Mouse (Mus musculus): ENCODE measurements around the gene Hdgfl3. TPM values are rescaled to one million over a fixed set of nuclear protein-coding genes. Genes with fewer than 3 reads are reported as not detected.

The Hdgfl3 gene
- total and polyA plus RNA-seq, 3 experiments = 0.04 TPM; not detected in 2

- Histone ChIP-seq H3K4me2 (ENCODE audit: insufficient read depth, low read depth, poor library complexity, severe bottlenecking) (no peak overlapping the region), H3K27ac (ENCODE audit: insufficient read depth, low read depth) (no peak overlapping the region), H3K4me3 (replicated peaks in 1 of 3; ENCODE audit: low read depth in 2 of 3, low read length in 2 of 3, poor library complexity in 1 of 3) (no peak overlapping the region), H3K4me1 (ENCODE audit: control insufficient read depth in 1 of 2, insufficient read depth in 2 of 2) (no peaks in the 10 kb centered on the region), H3K9ac (ENCODE audit: insufficient read depth, low read depth) (no peak overlapping the region), H3K27me3 (replicated peaks) (no peaks in the 10 kb centered on the region), H3K36me3 (replicated peaks in 1 of 2; ENCODE audit: control insufficient read depth in 1 of 2, insufficient read depth in 1 of 2, low read length in 1 of 2) (no peaks in the 10 kb centered on the region), H3K79me2 (replicated peaks; ENCODE audit: control insufficient read depth, extremely low read depth, insufficient read depth, poor library complexity, severe bottlenecking) (no peaks in the 10 kb centered on the region), H3K9me3 (replicated peaks; ENCODE audit: low read length) (no peaks in the 10 kb centered on the region)
- in situ Hi-C loops (cut with MboI; ENCODE audit: low pct_ligation_motif_present, low pct_unique_long_range_greater_than_20kb, low sequenced_read_pairs) = no loop called here
- DNase-seq (ENCODE audit: extremely low read depth) = no peak
- TF ChIP-seq E2F4 (IDR thresholded peaks at IDR 0.05; ENCODE audit: insufficient replicate concordance, low read depth, low read length) (no peak), USF2 (conservative IDR thresholded peaks at IDR 0.05; ENCODE audit: low read depth, low read length) (no peak), MYC (IDR thresholded peaks at IDR 0.05; ENCODE audit: low read depth, low read length) (no peak), HCFC1 (IDR thresholded peaks at IDR 0.05; ENCODE audit: low read depth, low read length) (no peak), TBP (conservative IDR thresholded peaks at IDR 0.05; ENCODE audit: low read depth, low read length) (no peak), MEF2A (IDR thresholded peaks at IDR 0.05; ENCODE audit: borderline replicate concordance, low read depth, low read length) (no peak), NRF1 (IDR thresholded peaks at IDR 0.05; ENCODE audit: low read depth, low read length) (no peak), USF1 (IDR thresholded peaks at IDR 0.05; ENCODE audit: low read depth, low read length) (no peak), RCOR1 (conservative IDR thresholded peaks at IDR 0.05; ENCODE audit: low read depth, low read length) (no peak)
- dilution Hi-C loops (cut with MboI; ENCODE audit: extremely low pct_ligation_motif_present, extremely low pct_unique_long_range_greater_than_20kb, low sequenced_read_pairs) = no loop called here
Observed at GRCm38 (mm10) chr7:81978304-81978703, 44.0 kb upstream of the Hdgfl3 start.

DNA sequence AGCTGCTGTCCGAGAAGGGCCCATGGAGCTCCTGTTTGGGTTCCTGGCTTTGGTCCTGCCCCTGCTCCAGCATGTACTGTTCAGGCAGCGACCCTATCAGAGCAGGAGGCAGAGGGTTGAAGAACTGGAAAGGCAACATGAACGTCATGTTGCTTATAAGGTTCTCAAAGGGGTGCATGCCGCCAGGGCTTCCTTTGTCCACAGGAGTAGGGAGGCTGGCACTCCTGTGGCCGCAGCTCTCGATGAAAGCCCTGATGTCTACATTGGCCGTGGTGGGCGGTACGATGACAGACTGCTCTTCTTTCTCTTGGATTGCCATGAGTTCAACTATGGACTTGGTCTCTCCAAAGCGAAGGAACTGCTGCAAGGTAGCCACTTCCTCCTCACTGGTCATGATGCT lies 40.3 kb upstream of the Hdgfl3 start:
- Histone ChIP-seq H3K4me3 (replicated peaks in 1 of 3; ENCODE audit: low read depth in 2 of 3, low read length in 2 of 3, poor library complexity in 1 of 3) (no peak overlapping the region), H3K27me3 (replicated peaks) (peaks cover 2% of the 10 kb centered on the region), H3K27ac (ENCODE audit: insufficient read depth, low read depth) (no peak overlapping the region), H3K4me1 (ENCODE audit: control insufficient read depth in 1 of 2, insufficient read depth in 2 of 2) (no peaks in the 10 kb centered on the region), H3K9ac (ENCODE audit: insufficient read depth, low read depth) (no peak overlapping the region), H3K36me3 (replicated peaks in 1 of 2; ENCODE audit: control insufficient read depth in 1 of 2, insufficient read depth in 1 of 2, low read length in 1 of 2) (no peaks in the 10 kb centered on the region), H3K9me3 (replicated peaks; ENCODE audit: low read length) (no peaks in the 10 kb centered on the region), H3K79me2 (replicated peaks; ENCODE audit: control insufficient read depth, extremely low read depth, insufficient read depth, poor library complexity, severe bottlenecking) (no peaks in the 10 kb centered on the region), H3K4me2 (ENCODE audit: insufficient read depth, low read depth, poor library complexity, severe bottlenecking) (no peak overlapping the region)
- in situ Hi-C loops (cut with MboI; ENCODE audit: low pct_ligation_motif_present, low pct_unique_long_range_greater_than_20kb, low sequenced_read_pairs) = loop anchor here (25.0 kb wide), 1 partner anchor 138 kb away; no protein-coding TSS in a partner anchor
- DNase-seq (ENCODE audit: extremely low read depth) = no peak
- dilution Hi-C loops (cut with MboI; ENCODE audit: extremely low pct_ligation_motif_present, extremely low pct_unique_long_range_greater_than_20kb, low sequenced_read_pairs) = no loop called here
- no peak for TF ChIP-seq ZKSCAN1 (IDR thresholded peaks at IDR 0.05; ENCODE audit: borderline replicate concordance, low read depth, low read length)
- no peak for TF ChIP-seq MYC (IDR thresholded peaks at IDR 0.05; ENCODE audit: low read depth, low read length)

DNA sequence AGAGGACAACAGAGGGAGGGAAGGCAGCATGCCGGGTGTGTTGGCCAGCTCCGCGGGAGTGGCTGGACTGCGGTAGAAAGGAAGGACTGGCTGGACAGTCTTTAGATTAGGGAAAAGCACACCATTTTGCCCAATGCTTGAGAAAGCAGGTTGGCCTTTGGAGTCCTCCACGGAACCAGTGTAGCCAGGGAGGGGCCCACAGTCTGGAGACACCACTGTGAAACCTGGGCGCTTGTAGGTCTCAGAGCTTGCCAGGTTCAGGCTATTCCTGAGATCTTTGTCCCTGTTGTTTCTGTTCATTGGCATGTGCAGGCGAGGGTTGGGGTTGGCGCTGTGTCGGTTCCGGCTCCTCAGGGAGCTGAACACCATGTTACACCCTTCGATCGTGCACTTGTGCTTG lies 39.7 kb upstream of the Hdgfl3 start:
- Histone ChIP-seq H3K9me3 (replicated peaks; ENCODE audit: low read length) (no peaks in the 10 kb centered on the region), H3K9ac (ENCODE audit: insufficient read depth, low read depth) (no peak overlapping the region), H3K4me2 (ENCODE audit: insufficient read depth, low read depth, poor library complexity, severe bottlenecking) (no peak overlapping the region), H3K36me3 (replicated peaks in 1 of 2; ENCODE audit: control insufficient read depth in 1 of 2, insufficient read depth in 1 of 2, low read length in 1 of 2) (no peaks in the 10 kb centered on the region), H3K27me3 (replicated peaks) (peaks cover 2% of the 10 kb centered on the region), H3K4me1 (ENCODE audit: control insufficient read depth in 1 of 2, insufficient read depth in 2 of 2) (no peaks in the 10 kb centered on the region), H3K4me3 (replicated peaks in 1 of 3; ENCODE audit: low read depth in 2 of 3, low read length in 2 of 3, poor library complexity in 1 of 3) (no peak overlapping the region), H3K79me2 (replicated peaks; ENCODE audit: control insufficient read depth, extremely low read depth, insufficient read depth, poor library complexity, severe bottlenecking) (no peaks in the 10 kb centered on the region), H3K27ac (ENCODE audit: insufficient read depth, low read depth) (no peak overlapping the region)
- dilution Hi-C loops (cut with MboI; ENCODE audit: extremely low pct_ligation_motif_present, extremely low pct_unique_long_range_greater_than_20kb, low sequenced_read_pairs) (no loop called here), in situ Hi-C loops (cut with MboI; ENCODE audit: low pct_ligation_motif_present, low pct_unique_long_range_greater_than_20kb, low sequenced_read_pairs) (loop anchor here (25.0 kb wide), 1 partner anchor 138 kb away; no protein-coding TSS in a partner anchor)
- no peak for DNase-seq (ENCODE audit: extremely low read depth)
- TF ChIP-seq ZMIZ1 (IDR thresholded peaks at IDR 0.05; ENCODE audit: low read depth, low read length) (no peak), MAFK (IDR thresholded peaks at IDR 0.05; ENCODE audit: insufficient replicate concordance, low read length) (no peak), JUN (IDR thresholded peaks at IDR 0.05; ENCODE audit: insufficient read depth, low read depth, low read length) (no peak), POLR2A (IDR thresholded peaks at IDR 0.05; ENCODE audit: low read depth, low read length) (no peak), SMC3 (IDR thresholded peaks at IDR 0.05; ENCODE audit: low read depth, low read length) (no peak), PAX5 (IDR thresholded peaks at IDR 0.05; ENCODE audit: low read length) (no peak), ZC3H11A (IDR thresholded peaks at IDR 0.05; ENCODE audit: low read depth, low read length) (no peak), BHLHE40 (IDR thresholded peaks at IDR 0.05; ENCODE audit: low read depth, low read length) (no peak)
